Mouse (Mus musculus): ENCODE measurements around the gene D5Ertd579e. TPM values are rescaled to one million over a fixed set of nuclear protein-coding genes. Genes with fewer than 3 reads are reported as not detected.

D5Ertd579e gene
- polyA plus RNA-seq, 1 experiment from 2014 or later, result 16.7 TPM

Other genes with a start within 250 kb of the D5Ertd579e start
- 50.3 and 51.3 TPM in 2 replicates for gene Grpel1, start 231.0 kb downstream of the D5Ertd579e start, polyA plus RNA-seq (2015; fragmentation: Nextera tagmentation; extraction: Ambion mirVana)
- 1.7 and 2.0 TPM in 2 replicates for gene Tada2b, start 211.7 kb downstream of the D5Ertd579e start, polyA plus RNA-seq (2015; fragmentation: Nextera tagmentation; extraction: Ambion mirVana)
- gene Ccdc96, start 211.4 kb downstream of the D5Ertd579e start, polyA plus RNA-seq (2015; fragmentation: Nextera tagmentation; extraction: Ambion mirVana), result 0.79 and 1.2 TPM in 2 replicates
- 24.3 and 24.7 TPM in 2 replicates for gene Tbc1d14, start 102.7 kb downstream of the D5Ertd579e start, polyA plus RNA-seq (2015; fragmentation: Nextera tagmentation; extraction: Ambion mirVana)
- 23.8 and 25.5 TPM in 2 replicates for gene Bloc1s4, start 52.6 kb upstream of the D5Ertd579e start, polyA plus RNA-seq (2015; fragmentation: Nextera tagmentation; extraction: Ambion mirVana)
- 476 and 499 TPM in 2 replicates for gene Mrfap1, start 100.7 kb upstream of the D5Ertd579e start, polyA plus RNA-seq (2015; fragmentation: Nextera tagmentation; extraction: Ambion mirVana)
- gene Man2b2, start 134.6 kb upstream of the D5Ertd579e start, polyA plus RNA-seq (2015; fragmentation: Nextera tagmentation; extraction: Ambion mirVana), result 11.3 and 14.0 TPM in 2 replicates
- 0.10 and 0.26 TPM in 2 replicates for gene Ppp2r2c, start 172.5 kb upstream of the D5Ertd579e start, polyA plus RNA-seq (2015; fragmentation: Nextera tagmentation; extraction: Ambion mirVana)

All from lung, embryonic 15.5 days (tissue).